Mouse (Mus musculus) bone marrow macrophage, adult 2 months (primary cell): ENCODE data around the gene Natd1.

ENCODE experiments used
- CTCF ChIP-seq: IDR thresholded peaks from 2 replicates; pipeline ENCODE4 v1.5.1; 2012; ENCODE audit warnings: low read depth, mild to moderate bottlenecking, low read length, moderate library complexity
- POLR2A ChIP-seq: IDR thresholded peaks from 2 replicates; pipeline ENCODE4 v1.6.1; 2012; ENCODE audit warnings: mild to moderate bottlenecking, low read depth, low read length, borderline replicate concordance

DNA sequence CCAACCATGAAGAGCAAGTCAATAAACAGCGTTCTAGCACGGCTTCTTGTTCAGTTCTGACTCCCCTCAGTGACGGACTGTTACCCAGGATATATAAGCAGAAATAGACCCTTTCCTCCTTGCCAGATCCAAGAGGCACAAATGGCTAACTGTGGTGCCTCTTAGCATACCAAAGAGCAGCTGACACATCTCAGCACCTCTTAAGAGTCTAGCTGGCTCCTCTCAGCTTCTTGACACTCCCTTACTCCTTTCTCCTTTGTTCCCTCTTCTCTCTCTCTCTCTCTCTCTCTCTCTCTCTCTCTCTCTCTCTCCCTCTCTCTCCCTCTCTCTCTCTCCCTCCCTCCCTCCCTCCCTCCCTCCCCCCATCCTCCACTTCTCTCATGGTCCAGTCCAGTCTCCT is 23.8 kb downstream of the Natd1 start:
- no peak for TF ChIP-seq CTCF
- no peak for TF ChIP-seq POLR2A
